Mouse (Mus musculus): Measurements from ENCODE around the gene Phtf1. TPM values are rescaled to one million over a fixed set of nuclear protein-coding genes. Genes with fewer than 3 reads are reported as not detected.

Gene Phtf1
- polyA plus RNA-seq, 1 experiment: 21.8 TPM

GRCm38 (mm10) chr3:103948666-103949065, 19.2 kb upstream of the Phtf1 start:
- no peak overlapping the region for H3K9ac ChIP-seq (ENCODE audit: low read depth, poor library complexity, severe bottlenecking)
- H3K36me3 ChIP-seq (ENCODE audit: control insufficient read depth, insufficient read depth, low read length, poor library complexity, severe bottlenecking): no peaks in the 10 kb centered on the region
- H3K4me1 ChIP-seq (ENCODE audit: control insufficient read depth, insufficient read depth, low read length): no peaks in the 10 kb centered on the region
- H3K4me3 ChIP-seq (ENCODE audit: low read depth, low read length): no peak overlapping the region
- no peak overlapping the region for H3K27ac ChIP-seq (ENCODE audit: insufficient read depth, low read length)
- H3K9me3 ChIP-seq (replicated peaks; ENCODE audit: control insufficient read depth, insufficient read depth, low read length, poor library complexity, severe bottlenecking): no peaks in the 10 kb centered on the region
- TF ChIP-seq EP300 (IDR thresholded peaks at IDR 0.05; ENCODE audit: insufficient read depth, low read depth, low read length) (no peak), POLR2A (IDR thresholded peaks at IDR 0.05; ENCODE audit: insufficient read depth, low read length) (no peak), CTCF (IDR thresholded peaks at IDR 0.05; ENCODE audit: low read depth, low read length) (no peak)
- H3K27me3 ChIP-seq (ENCODE audit: control insufficient read depth, insufficient read depth, low read length, poor library complexity, severe bottlenecking): no peaks in the 10 kb centered on the region

- no peaks in the 10 kb centered on the region for H3K27me3 ChIP-seq (ENCODE audit: control insufficient read depth, insufficient read depth, low read length, poor library complexity, severe bottlenecking)
- H3K36me3 ChIP-seq (ENCODE audit: control insufficient read depth, insufficient read depth, low read length, poor library complexity, severe bottlenecking): peaks cover 6% of the 10 kb centered on the region
- no peak overlapping the region for H3K4me3 ChIP-seq (ENCODE audit: low read depth, low read length)
- no peaks in the 10 kb centered on the region for H3K9me3 ChIP-seq (replicated peaks; ENCODE audit: control insufficient read depth, insufficient read depth, low read length, poor library complexity, severe bottlenecking)
- no peak overlapping the region for H3K27ac ChIP-seq (ENCODE audit: insufficient read depth, low read length)
- no peak overlapping the region for H3K9ac ChIP-seq (ENCODE audit: low read depth, poor library complexity, severe bottlenecking)
- H3K4me1 ChIP-seq (ENCODE audit: control insufficient read depth, insufficient read depth, low read length): no peaks in the 10 kb centered on the region
- no peak for TF ChIP-seq CTCF (IDR thresholded peaks at IDR 0.05; ENCODE audit: low read depth, low read length)
- no peak for TF ChIP-seq POLR2A (IDR thresholded peaks at IDR 0.05; ENCODE audit: insufficient read depth, low read length)
- no peak for TF ChIP-seq EP300 (IDR thresholded peaks at IDR 0.05; ENCODE audit: insufficient read depth, low read depth, low read length)
Measured at GRCm38 (mm10) chr3:103960622-103961021, 7.3 kb upstream of the Phtf1 start.

- Histone ChIP-seq H3K27me3 (ENCODE audit: control insufficient read depth, insufficient read depth, low read length, poor library complexity, severe bottlenecking) (no peaks in the 10 kb centered on the region), H3K27ac (ENCODE audit: insufficient read depth, low read length) (no peak overlapping the region), H3K9ac (ENCODE audit: low read depth, poor library complexity, severe bottlenecking) (peak overlapping the region; percentile 42; the same call in 1 of the 2 replicates), H3K4me3 (ENCODE audit: low read depth, low read length) (no peak overlapping the region), H3K36me3 (ENCODE audit: control insufficient read depth, insufficient read depth, low read length, poor library complexity, severe bottlenecking) (peaks cover 3% of the 10 kb centered on the region), H3K4me1 (ENCODE audit: control insufficient read depth, insufficient read depth, low read length) (no peaks in the 10 kb centered on the region), H3K9me3 (replicated peaks; ENCODE audit: control insufficient read depth, insufficient read depth, low read length, poor library complexity, severe bottlenecking) (no peaks in the 10 kb centered on the region)
- TF ChIP-seq POLR2A (IDR thresholded peaks at IDR 0.05; ENCODE audit: insufficient read depth, low read length) (no peak), EP300 (IDR thresholded peaks at IDR 0.05; ENCODE audit: insufficient read depth, low read depth, low read length) (no peak), CTCF (IDR thresholded peaks at IDR 0.05; ENCODE audit: low read depth, low read length) (no peak)
Measured at GRCm38 (mm10) chr3:103967231-103967630, 679 bp upstream of the Phtf1 start.

- Histone ChIP-seq H3K27ac (ENCODE audit: insufficient read depth, low read length) (no peak overlapping the region), H3K36me3 (ENCODE audit: control insufficient read depth, insufficient read depth, low read length, poor library complexity, severe bottlenecking) (no peaks in the 10 kb centered on the region; the same call in 1 of the 2 replicates), H3K9ac (ENCODE audit: low read depth, poor library complexity, severe bottlenecking) (peak overlapping the region; percentile 42), H3K9me3 (replicated peaks; ENCODE audit: control insufficient read depth, insufficient read depth, low read length, poor library complexity, severe bottlenecking) (no peaks in the 10 kb centered on the region), H3K4me3 (ENCODE audit: low read depth, low read length) (peak overlapping the region; percentile 76), H3K27me3 (ENCODE audit: control insufficient read depth, insufficient read depth, low read length, poor library complexity, severe bottlenecking) (no peaks in the 10 kb centered on the region), H3K4me1 (ENCODE audit: control insufficient read depth, insufficient read depth, low read length) (no peaks in the 10 kb centered on the region)
- TF ChIP-seq POLR2A (IDR thresholded peaks at IDR 0.05; ENCODE audit: insufficient read depth, low read length) (no peak), EP300 (IDR thresholded peaks at IDR 0.05; ENCODE audit: insufficient read depth, low read depth, low read length) (no peak), CTCF (IDR thresholded peaks at IDR 0.05; ENCODE audit: low read depth, low read length) (no peak)
Measured at GRCm38 (mm10) chr3:103968701-103969100, 791 bp downstream of the Phtf1 start.

- Histone ChIP-seq H3K9me3 (replicated peaks; ENCODE audit: control insufficient read depth, insufficient read depth, low read length, poor library complexity, severe bottlenecking) (no peaks in the 10 kb centered on the region), H3K9ac (ENCODE audit: low read depth, poor library complexity, severe bottlenecking) (no peak overlapping the region), H3K4me3 (ENCODE audit: low read depth, low read length) (no peak overlapping the region), H3K27me3 (ENCODE audit: control insufficient read depth, insufficient read depth, low read length, poor library complexity, severe bottlenecking) (no peaks in the 10 kb centered on the region), H3K36me3 (ENCODE audit: control insufficient read depth, insufficient read depth, low read length, poor library complexity, severe bottlenecking) (no peaks in the 10 kb centered on the region), H3K4me1 (ENCODE audit: control insufficient read depth, insufficient read depth, low read length) (no peaks in the 10 kb centered on the region), H3K27ac (ENCODE audit: insufficient read depth, low read length) (no peak overlapping the region)
- TF ChIP-seq EP300 (IDR thresholded peaks at IDR 0.05; ENCODE audit: insufficient read depth, low read depth, low read length) (no peak), POLR2A (IDR thresholded peaks at IDR 0.05; ENCODE audit: insufficient read depth, low read length) (no peak), CTCF (IDR thresholded peaks at IDR 0.05; ENCODE audit: low read depth, low read length) (no peak)
Measured at GRCm38 (mm10) chr3:103971157-103971556, 3.2 kb downstream of the Phtf1 start.

GRCm38 (mm10) chr3:103984556-103984955, 16.6 kb downstream of the Phtf1 start:
- H3K9me3 ChIP-seq (replicated peaks; ENCODE audit: control insufficient read depth, insufficient read depth, low read length, poor library complexity, severe bottlenecking): no peaks in the 10 kb centered on the region
- H3K36me3 ChIP-seq (ENCODE audit: control insufficient read depth, insufficient read depth, low read length, poor library complexity, severe bottlenecking): no peaks in the 10 kb centered on the region
- no peak overlapping the region for H3K4me3 ChIP-seq (ENCODE audit: low read depth, low read length)
- no peak overlapping the region for H3K9ac ChIP-seq (ENCODE audit: low read depth, poor library complexity, severe bottlenecking)
- H3K27me3 ChIP-seq (ENCODE audit: control insufficient read depth, insufficient read depth, low read length, poor library complexity, severe bottlenecking): no peaks in the 10 kb centered on the region
- TF ChIP-seq EP300 (IDR thresholded peaks at IDR 0.05; ENCODE audit: insufficient read depth, low read depth, low read length): no peak
- TF ChIP-seq POLR2A (IDR thresholded peaks at IDR 0.05; ENCODE audit: insufficient read depth, low read length): no peak
- TF ChIP-seq CTCF (IDR thresholded peaks at IDR 0.05; ENCODE audit: low read depth, low read length): no peak
- H3K4me1 ChIP-seq (ENCODE audit: control insufficient read depth, insufficient read depth, low read length): no peaks in the 10 kb centered on the region
- no peak overlapping the region for H3K27ac ChIP-seq (ENCODE audit: insufficient read depth, low read length)
